Mouse (Mus musculus): ENCODE data around the gene Trpm7. TPM values are rescaled to one million over a fixed set of nuclear protein-coding genes. Genes with fewer than 3 reads are reported as not detected.

Gene Trpm7
- polyA plus RNA-seq, 2 experiments = 43.6 to 44.3 TPM

DNA sequence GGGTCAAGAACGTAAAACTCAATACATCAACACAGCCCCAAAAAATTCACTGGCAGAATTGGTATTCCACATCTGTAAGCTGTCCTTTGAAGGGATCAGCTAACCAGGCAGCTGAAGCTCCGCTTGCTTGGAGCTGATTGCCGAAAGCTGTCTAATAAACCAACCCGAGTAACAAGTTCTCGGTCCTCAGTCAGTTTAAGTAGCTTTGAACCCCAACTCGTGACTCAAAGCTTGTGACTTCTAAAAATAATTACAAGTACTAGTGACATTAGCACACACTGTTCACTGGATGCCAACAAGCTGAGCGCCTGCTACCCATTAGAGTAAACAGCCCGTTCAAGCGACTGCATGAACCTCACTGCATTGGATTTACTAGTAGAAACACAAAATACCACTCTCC, 21.5 kb upstream of the Trpm7 start:
- 71% methylated on average over 9 of the region's 9 CpGs for WGBS
- Histone ChIP-seq H3K27ac (replicated peaks; ENCODE audit: low read depth, low read length) (no peak overlapping the region), H3K27me3 (ENCODE audit: control insufficient read depth, insufficient read depth, low read length) (no peaks in the 10 kb centered on the region), H3K4me3 (replicated peaks; ENCODE audit: low read length) (no peak overlapping the region), H3K36me3 (ENCODE audit: control insufficient read depth, insufficient read depth, low read length) (peaks cover 40% of the 10 kb centered on the region), H3K9ac (ENCODE audit: low read depth, low read length, severe bottlenecking) (no peak overlapping the region), H3K9me3 (ENCODE audit: control insufficient read depth, low read length) (no peaks in the 10 kb centered on the region), H3K4me2 (replicated peaks; ENCODE audit: low read depth, low read length, severe bottlenecking) (no peak overlapping the region), H3K4me1 (ENCODE audit: control insufficient read depth, insufficient read depth, low read length) (no peaks in the 10 kb centered on the region)
- no peak for TF ChIP-seq POLR2A (IDR thresholded peaks at IDR 0.05; ENCODE audit: borderline replicate concordance, extremely low read depth, insufficient read depth, insufficient read length)
- ATAC-seq (ENCODE audit: low FRiP score, low read depth) = no peak
- DNase-seq (ENCODE audit: low spot score) = no peak

DNA sequence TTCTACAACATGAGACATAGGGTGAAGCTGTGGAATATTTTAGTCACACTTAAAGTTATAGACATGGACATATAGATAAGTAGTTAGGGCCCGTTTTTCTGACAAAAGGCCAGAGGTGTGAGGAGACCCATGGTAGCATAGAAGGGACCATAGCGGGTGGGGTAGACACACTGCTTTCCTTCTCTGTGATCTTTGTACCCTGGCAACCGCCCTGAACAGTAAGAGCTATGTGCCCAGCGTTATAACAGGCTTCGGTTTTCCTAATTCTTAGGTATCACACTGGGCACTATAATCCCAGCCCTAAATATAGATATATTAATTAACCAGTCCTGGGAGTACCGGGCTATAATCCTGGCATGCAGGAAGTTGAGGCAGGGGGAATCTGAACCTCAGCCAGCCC, 20.9 kb upstream of the Trpm7 start:
- ATAC-seq (ENCODE audit: low FRiP score, low read depth) = no peak
- 82% methylated on average over 6 of the region's 6 CpGs for whole genome bisulfite sequencing
- Histone ChIP-seq H3K27me3 (ENCODE audit: control insufficient read depth, insufficient read depth, low read length) (no peaks in the 10 kb centered on the region), H3K4me1 (ENCODE audit: control insufficient read depth, insufficient read depth, low read length) (no peaks in the 10 kb centered on the region), H3K9me3 (ENCODE audit: control insufficient read depth, low read length) (no peaks in the 10 kb centered on the region), H3K9ac (ENCODE audit: low read depth, low read length, severe bottlenecking) (no peak overlapping the region), H3K4me2 (replicated peaks; ENCODE audit: low read depth, low read length, severe bottlenecking) (no peak overlapping the region), H3K4me3 (replicated peaks; ENCODE audit: low read length) (no peak overlapping the region), H3K27ac (replicated peaks; ENCODE audit: low read depth, low read length) (no peak overlapping the region), H3K36me3 (ENCODE audit: control insufficient read depth, insufficient read depth, low read length) (peaks cover 34% of the 10 kb centered on the region)
- no peak for DNase-seq (ENCODE audit: low spot score)
- TF ChIP-seq POLR2A (IDR thresholded peaks at IDR 0.05; ENCODE audit: borderline replicate concordance, extremely low read depth, insufficient read depth, insufficient read length) = no peak

DNA sequence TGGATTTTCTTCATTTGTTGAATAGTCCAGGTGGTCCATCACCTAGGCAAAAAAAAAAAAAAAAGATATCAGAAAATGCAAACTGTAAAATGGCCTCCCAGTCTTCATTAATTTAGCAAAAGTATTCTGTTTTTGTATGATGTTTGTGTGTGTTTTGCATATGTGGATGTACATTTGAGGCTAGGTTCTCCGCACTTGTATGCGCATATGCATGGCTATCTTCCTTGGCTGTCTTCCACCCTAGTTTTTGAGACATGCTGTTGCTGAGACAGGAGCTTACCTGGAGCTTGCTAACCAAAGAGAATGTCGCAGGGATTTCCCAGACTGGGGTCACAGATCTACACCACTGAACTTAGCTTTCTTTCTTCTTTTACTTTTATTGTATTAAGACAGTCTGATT, 18.2 kb upstream of the Trpm7 start:
- Histone ChIP-seq H3K4me3 (replicated peaks; ENCODE audit: low read length) (no peak overlapping the region), H3K36me3 (ENCODE audit: control insufficient read depth, insufficient read depth, low read length) (peaks cover 20% of the 10 kb centered on the region), H3K4me1 (ENCODE audit: control insufficient read depth, insufficient read depth, low read length) (no peaks in the 10 kb centered on the region), H3K9ac (ENCODE audit: low read depth, low read length, severe bottlenecking) (no peak overlapping the region), H3K27me3 (ENCODE audit: control insufficient read depth, insufficient read depth, low read length) (no peaks in the 10 kb centered on the region), H3K4me2 (replicated peaks; ENCODE audit: low read depth, low read length, severe bottlenecking) (no peak overlapping the region), H3K9me3 (ENCODE audit: control insufficient read depth, low read length) (no peaks in the 10 kb centered on the region), H3K27ac (replicated peaks; ENCODE audit: low read depth, low read length) (no peak overlapping the region)
- no peak for ATAC-seq (ENCODE audit: low FRiP score, low read depth)
- WGBS = 89% methylated on average over 3 of the region's 3 CpGs
- no peak for TF ChIP-seq POLR2A (IDR thresholded peaks at IDR 0.05; ENCODE audit: borderline replicate concordance, extremely low read depth, insufficient read depth, insufficient read length)
- DNase-seq (ENCODE audit: low spot score) = no peak

DNA sequence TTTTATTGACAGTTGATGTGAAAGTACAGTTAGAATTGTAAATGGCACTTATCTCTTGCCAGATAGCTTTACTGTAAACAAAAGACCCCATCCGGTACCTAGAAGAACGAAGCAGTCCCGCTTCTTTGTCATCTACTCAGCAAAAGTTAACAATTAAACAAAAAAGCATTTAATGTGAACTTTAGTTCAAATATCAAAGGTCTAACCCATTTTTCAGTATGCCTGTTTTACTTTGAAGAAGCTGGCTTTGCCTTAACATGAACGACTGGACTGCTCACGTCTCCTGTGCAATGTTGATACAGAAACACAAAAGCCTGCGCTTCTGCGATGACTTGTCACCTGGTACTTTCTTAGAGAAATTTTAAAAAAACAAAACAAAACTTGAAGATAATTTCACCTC, 16.3 kb upstream of the Trpm7 start:
- H3K27me3 ChIP-seq (ENCODE audit: control insufficient read depth, insufficient read depth, low read length) = no peaks in the 10 kb centered on the region
- no peak for TF ChIP-seq POLR2A (IDR thresholded peaks at IDR 0.05; ENCODE audit: borderline replicate concordance, extremely low read depth, insufficient read depth, insufficient read length)

DNA sequence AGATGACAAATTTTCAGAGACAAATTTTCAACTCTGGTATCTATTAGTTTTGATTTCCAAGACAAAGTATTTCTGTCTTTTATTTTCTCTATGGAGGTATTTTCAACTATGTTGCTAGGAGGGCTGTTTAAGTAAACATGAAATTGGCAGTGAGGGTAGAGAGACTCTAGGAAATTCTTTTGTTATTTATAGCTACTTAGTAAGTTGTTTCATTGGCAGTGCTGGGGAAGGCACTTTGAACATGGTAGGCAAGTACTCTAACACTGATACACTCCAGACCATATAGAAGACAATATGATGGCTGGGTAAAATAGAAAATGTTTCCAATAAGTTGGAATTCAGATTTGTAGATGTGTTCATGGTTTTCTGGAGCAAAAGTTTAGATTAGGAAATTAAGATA, 15.7 kb upstream of the Trpm7 start:
- no peak overlapping the region for H3K4me3 ChIP-seq (replicated peaks; ENCODE audit: low read length)
- no peak overlapping the region for H3K9ac ChIP-seq (ENCODE audit: low read depth, low read length, severe bottlenecking)
- peaks cover 13% of the 10 kb centered on the region; the same call in 1 of the 2 replicates for H3K36me3 ChIP-seq (ENCODE audit: control insufficient read depth, insufficient read depth, low read length)
- DNase-seq (ENCODE audit: low spot score) (no peak), ATAC-seq (ENCODE audit: low FRiP score, low read depth) (no peak)
- H3K27me3 ChIP-seq (ENCODE audit: control insufficient read depth, insufficient read depth, low read length) = no peaks in the 10 kb centered on the region
- no peaks in the 10 kb centered on the region for H3K4me1 ChIP-seq (ENCODE audit: control insufficient read depth, insufficient read depth, low read length)
- H3K27ac ChIP-seq (replicated peaks; ENCODE audit: low read depth, low read length) = no peak overlapping the region
- H3K9me3 ChIP-seq (ENCODE audit: control insufficient read depth, low read length) = no peaks in the 10 kb centered on the region
- no peak for TF ChIP-seq POLR2A (IDR thresholded peaks at IDR 0.05; ENCODE audit: borderline replicate concordance, extremely low read depth, insufficient read depth, insufficient read length)
- no peak overlapping the region for H3K4me2 ChIP-seq (replicated peaks; ENCODE audit: low read depth, low read length, severe bottlenecking)

More for the DNA sequence above, 16.3 kb upstream of the Trpm7 start:
- H3K4me1 ChIP-seq (ENCODE audit: control insufficient read depth, insufficient read depth, low read length) = no peaks in the 10 kb centered on the region
- H3K27ac ChIP-seq (replicated peaks; ENCODE audit: low read depth, low read length) = no peak overlapping the region
- peaks cover 13% of the 10 kb centered on the region; the same call in 1 of the 2 replicates for H3K36me3 ChIP-seq (ENCODE audit: control insufficient read depth, insufficient read depth, low read length)
- H3K9me3 ChIP-seq (ENCODE audit: control insufficient read depth, low read length) = no peaks in the 10 kb centered on the region
- no peak overlapping the region for H3K9ac ChIP-seq (ENCODE audit: low read depth, low read length, severe bottlenecking)
- H3K4me2 ChIP-seq (replicated peaks; ENCODE audit: low read depth, low read length, severe bottlenecking) = no peak overlapping the region
- ATAC-seq (ENCODE audit: low FRiP score, low read depth) (no peak), DNase-seq (ENCODE audit: low spot score) (no peak)
- no peak overlapping the region for H3K4me3 ChIP-seq (replicated peaks; ENCODE audit: low read length)
- WGBS = 90% methylated on average over 7 of the region's 7 CpGs

DNA sequence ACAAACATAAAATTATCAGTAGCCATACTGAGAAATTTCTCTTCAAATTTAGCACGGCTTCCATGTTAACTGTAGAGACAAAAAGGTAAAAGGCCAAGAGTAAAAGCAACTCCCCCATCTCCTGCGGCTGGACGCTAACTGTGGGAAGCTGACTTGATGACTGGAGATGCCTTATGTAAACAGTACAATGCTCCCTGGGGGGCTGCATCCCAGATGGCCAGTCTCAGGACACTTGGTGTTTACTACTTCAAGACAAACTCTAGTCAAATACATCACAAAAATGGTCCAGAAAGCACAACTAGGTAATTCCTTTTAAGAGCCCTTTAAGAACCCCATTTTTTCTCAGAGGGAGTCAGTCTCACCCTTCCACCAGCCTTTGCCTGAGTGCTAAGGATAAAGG, 11.1 kb upstream of the Trpm7 start:
- no peaks in the 10 kb centered on the region for H3K27me3 ChIP-seq (ENCODE audit: control insufficient read depth, insufficient read depth, low read length)
- no peaks in the 10 kb centered on the region for H3K36me3 ChIP-seq (ENCODE audit: control insufficient read depth, insufficient read depth, low read length)
- no peaks in the 10 kb centered on the region for H3K9me3 ChIP-seq (ENCODE audit: control insufficient read depth, low read length)
- no peak for TF ChIP-seq POLR2A (IDR thresholded peaks at IDR 0.05; ENCODE audit: borderline replicate concordance, extremely low read depth, insufficient read depth, insufficient read length)
- no peak overlapping the region for H3K4me3 ChIP-seq (replicated peaks; ENCODE audit: low read length)
- ATAC-seq (ENCODE audit: low FRiP score, low read depth) = no peak
- H3K27ac ChIP-seq (replicated peaks; ENCODE audit: low read depth, low read length) = no peak overlapping the region
- DNase-seq (ENCODE audit: low spot score) = no peak
- H3K9ac ChIP-seq (ENCODE audit: low read depth, low read length, severe bottlenecking) = no peak overlapping the region
- H3K4me2 ChIP-seq (replicated peaks; ENCODE audit: low read depth, low read length, severe bottlenecking) = no peak overlapping the region
- H3K4me1 ChIP-seq (ENCODE audit: control insufficient read depth, insufficient read depth, low read length) = no peaks in the 10 kb centered on the region
- WGBS = 57% methylated on average over 3 of the region's 3 CpGs
